Mouse (Mus musculus): ENCODE data around the gene Anks4b.

GRCm38 (mm10) chr7:120201771-120202170 lies 28.1 kb downstream of the Anks4b start, which contains the start of gene Crym:
- TF ChIP-seq ZNF384 (IDR thresholded peaks at IDR 0.05; ENCODE audit: low read depth, low read length) (no peak), ZC3H11A (IDR thresholded peaks at IDR 0.05; ENCODE audit: borderline replicate concordance, low read depth, low read length) (no peak)
